Mouse (Mus musculus): ENCODE results near the gene Nlrc5.

- no peak for TF ChIP-seq POLR2A (IDR thresholded peaks at IDR 0.05; ENCODE audit: borderline replicate concordance, extremely low read depth, low read depth, low read length)
- TF ChIP-seq CTCF (IDR thresholded peaks at IDR 0.05; ENCODE audit: insufficient read depth, low read length): no peak
Observed at GRCm38 (mm10) chr8:94561256-94561655, 127.1 kb downstream of the Nlrc5 start.
